Mouse (Mus musculus): ENCODE measurements around the gene Ptrhd1. TPM values are rescaled to one million over a fixed set of nuclear protein-coding genes. Genes with fewer than 3 reads are reported as not detected.

The Ptrhd1 gene
- 1 to 10 TPM; 3.6 to 5.3 TPM for total RNA-seq (2023)

DNA sequence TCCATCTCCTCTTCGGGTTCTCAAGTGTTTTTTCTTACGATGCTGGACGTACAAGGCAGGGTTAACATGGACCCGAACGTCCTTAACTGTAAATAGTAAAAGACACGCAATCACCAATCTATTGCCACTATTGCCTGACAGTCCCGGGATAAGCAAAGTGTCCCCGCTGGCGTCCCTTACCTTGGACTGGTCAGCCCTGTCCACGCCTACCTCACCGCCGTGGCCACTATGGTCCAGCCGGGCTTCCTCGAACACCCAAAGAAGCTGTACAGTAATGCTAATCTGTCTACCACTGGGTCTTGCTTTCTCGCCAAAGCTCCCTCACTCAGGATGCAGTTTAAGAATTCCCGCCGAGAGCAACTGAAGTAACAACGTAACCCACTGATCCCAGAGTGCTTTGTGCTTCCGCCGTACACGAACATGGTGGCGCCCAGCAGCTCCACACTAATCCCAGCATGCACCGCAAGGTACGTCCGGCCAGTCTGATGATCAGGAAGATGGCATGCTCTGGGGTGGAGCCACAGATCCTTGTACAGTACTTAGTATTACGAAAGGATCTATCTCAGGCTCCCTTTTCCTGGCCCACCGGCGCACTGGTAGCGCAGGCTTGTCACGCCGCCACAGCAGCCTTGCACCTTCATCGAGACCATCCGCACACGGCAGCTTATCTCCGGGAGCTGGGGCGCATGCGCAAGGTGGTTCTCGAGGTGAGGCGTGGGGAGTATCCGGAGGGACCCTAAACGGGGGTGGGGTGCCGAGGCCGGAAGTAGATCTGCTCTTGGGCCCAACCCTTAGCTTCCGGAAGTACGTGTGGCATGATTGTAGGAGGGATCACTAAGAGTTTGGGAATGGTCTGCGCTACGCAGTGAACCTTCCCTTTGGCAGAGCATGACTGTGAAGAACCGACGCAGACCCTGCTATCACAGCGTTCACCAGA, at the start of gene Ptrhd1, which contains the start of gene Cenpo:
Gene Ptrhd1, plus strand, starts transcription at position 456 of the 937 bp plus-strand sequence.
Gene Cenpo, minus strand, starts transcription at position 723 of the 937 bp plus-strand sequence.

Other genes with a start within 250 kb of the Ptrhd1 start
- gene Efr3b, start 195.1 kb upstream of the Ptrhd1 start, total RNA-seq (2023): under 1 TPM; 0.07 to 0.68 TPM
- gene Dnajc27, start 151.4 kb upstream of the Ptrhd1 start, total RNA-seq (2023): 1 to 10 TPM; 2.3 TPM
- 1 to 10 TPM; 1.4 to 2.4 TPM for gene Adcy3, start 100.9 kb upstream of the Ptrhd1 start, total RNA-seq (2023)
- gene Cenpo, start 267 bp downstream of the Ptrhd1 start, total RNA-seq (2023): 10 to 100 TPM; 16.9 to 19.1 TPM
- gene Ncoa1, start 243.2 kb downstream of the Ptrhd1 start, total RNA-seq (2023): 10 to 100 TPM; 51.1 to 58.3 TPM